Mouse (Mus musculus): ENCODE results near the gene Tfap2d.

- TF ChIP-seq CTCF (IDR thresholded peaks at IDR 0.05; ENCODE audit: control insufficient read depth, insufficient read depth, low read length) (no peak), POLR2A (IDR thresholded peaks at IDR 0.05; ENCODE audit: borderline replicate concordance, control insufficient read depth, low read depth, low read length) (no peak)
Observed at GRCm38 (mm10) chr1:19208641-19209358, 106.0 kb downstream of the Tfap2d start, which contains the start of gene Tfap2b.
